Mouse (Mus musculus): Measurements from ENCODE around the gene Mtch1.

The Mtch1 gene

DNA sequence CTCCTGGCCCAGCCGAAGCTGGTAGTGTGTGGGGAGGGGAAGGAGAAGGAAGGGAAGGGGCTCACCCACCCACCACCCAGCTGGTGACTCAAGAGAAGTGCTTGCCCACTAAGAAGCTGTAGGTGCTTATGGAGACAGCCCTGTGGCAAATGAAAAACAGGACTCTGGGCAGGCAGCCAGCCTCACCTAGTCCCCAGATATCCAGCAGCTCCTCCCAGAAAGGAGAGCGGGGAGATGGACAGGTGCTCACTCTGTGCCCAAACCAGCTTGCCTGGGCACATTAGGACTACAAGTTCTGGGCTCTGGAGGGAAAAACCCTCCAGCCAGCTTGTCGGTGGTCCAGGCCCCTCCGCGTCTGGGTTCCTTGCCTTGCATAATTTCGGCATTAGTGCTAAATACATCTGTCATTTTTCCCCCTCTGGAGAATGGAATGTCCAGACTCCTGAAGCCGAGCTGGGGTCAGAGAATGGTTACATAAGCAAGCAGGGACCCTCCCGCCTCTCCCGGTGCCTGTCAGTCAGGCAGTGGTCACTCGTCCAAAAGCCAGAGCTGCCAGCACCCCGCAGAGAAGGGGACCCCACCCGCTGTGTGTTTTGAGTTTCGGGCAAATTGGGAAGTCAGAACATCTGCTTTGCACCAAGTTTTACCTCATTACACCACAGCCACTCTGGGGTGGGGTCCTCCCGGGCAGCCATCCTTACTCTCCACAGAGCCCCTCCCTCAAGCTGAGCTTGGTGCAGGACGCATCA, 42.5 kb downstream of the Mtch1 start:
- peak; percentile 12 for DNase-seq (ENCODE audit: inconsistent ontology term)

DNA sequence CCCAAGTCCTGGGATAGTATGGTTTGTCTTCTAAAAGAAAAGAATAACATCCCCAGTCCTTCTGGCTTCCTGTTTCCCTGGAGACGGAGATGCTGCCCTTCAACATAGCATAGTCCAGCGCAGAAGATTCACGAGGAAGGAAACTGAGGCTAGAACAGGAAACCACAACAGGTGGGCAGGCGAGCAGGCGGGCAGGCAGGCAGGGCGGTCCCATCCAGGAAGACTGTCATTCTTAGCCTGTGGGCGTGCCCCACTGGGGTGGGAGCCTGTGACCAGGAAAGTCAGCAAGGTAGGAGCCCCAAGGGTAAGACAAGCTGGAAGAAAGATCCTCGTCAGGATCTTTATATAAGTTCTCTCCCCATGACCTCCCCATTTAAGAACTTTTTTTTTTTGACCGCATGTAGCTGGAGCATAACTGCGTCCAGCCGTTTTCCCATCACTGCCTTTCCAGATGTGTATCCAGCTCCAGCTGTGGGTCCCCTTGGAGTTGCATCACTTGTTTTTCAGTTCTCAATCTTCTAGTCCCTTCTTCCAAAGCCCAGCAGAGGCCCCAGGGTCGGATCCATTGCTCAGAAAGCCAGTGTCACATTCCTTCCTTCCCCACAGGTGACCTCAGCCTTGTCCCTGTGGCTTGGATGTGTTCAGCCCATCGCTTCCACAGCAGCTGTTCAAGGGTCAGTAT, 43.2 kb downstream of the Mtch1 start:
- DNase-seq (ENCODE audit: inconsistent ontology term) = no peak

DNA sequence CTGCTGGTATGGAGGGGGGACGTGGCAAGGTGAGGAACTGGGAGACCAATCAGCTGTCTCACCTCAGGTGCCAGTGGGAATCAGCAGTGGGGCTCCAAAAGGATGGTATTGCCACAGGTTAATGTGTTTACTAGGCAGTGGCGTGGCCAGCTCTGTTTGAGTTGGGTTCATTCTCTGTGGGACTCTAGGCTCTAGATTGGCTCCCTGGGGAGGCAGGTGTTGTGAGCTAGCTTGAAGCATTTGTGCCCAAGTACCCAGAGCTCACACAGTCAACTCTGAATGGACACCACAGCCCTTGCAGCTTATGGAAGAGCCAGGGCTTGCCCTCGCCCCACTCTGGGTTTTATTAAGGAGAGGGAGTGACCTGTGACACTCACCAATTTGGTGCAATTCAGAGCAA, 43.9 kb downstream of the Mtch1 start:
- DNase-seq (ENCODE audit: inconsistent ontology term) = no peak

DNA sequence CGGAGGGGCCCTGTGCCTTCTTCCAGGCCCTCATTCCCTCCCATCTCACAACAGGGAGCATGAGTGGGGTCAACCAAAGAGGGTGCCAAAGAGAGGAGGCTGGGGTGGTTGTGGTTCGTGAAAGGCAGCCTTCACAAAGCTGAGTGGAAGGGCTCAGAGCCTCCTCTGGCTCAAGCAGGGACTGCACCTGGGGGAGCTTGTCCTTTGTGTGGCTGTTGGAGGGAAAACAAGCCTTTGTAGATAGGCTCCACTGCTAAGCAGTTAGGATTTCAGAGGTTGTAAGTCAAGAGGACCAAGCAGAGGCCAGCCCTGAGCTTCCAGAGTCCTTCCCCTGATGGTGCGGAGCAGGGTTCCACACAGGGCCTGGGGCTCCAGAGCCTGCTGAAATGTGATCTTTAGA, 44.6 kb downstream of the Mtch1 start:
- no peak for DNase-seq (ENCODE audit: inconsistent ontology term)

DNA sequence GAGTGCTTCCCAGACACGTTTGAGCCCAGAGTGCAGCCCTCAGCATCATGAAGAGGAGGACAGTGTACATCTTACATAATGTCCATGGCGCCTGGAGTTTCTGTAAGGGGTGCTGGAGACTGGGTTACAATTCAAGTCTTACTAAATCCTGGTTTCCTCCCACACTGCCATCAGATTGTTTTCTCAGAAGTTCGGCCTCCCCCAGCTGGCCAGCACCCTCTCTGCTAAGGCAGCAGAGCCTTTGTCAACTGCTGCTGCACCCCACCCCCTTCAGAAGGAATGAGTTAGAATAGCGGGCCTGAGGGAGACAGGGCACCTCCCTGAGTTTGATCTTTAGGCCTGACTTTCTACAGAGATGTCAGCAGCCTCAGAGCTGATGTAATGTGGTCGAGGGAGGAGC, 45.6 kb downstream of the Mtch1 start:
- DNase-seq (ENCODE audit: inconsistent ontology term) = no peak

DNA sequence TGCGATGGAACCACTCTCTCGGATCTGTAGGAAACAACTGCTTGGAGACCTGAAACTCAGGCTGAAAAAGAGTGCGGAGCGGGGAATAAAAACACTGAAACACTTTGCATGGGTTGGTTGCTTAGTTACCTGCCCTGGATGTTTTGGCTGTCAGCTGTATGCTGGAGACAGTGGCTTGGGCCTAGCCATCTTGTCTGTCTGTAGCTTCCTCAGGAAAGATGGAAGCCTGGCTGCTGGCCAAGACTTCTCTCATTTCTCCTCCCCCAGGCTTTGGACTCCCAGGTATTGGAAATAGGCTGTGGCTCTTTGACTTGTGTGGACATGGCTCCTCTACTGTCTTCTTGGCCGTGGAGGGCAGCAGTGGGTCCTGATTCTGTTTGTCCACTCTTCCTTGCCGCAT, 46.3 kb downstream of the Mtch1 start:
- DNase-seq (ENCODE audit: inconsistent ontology term) = no peak

DNA sequence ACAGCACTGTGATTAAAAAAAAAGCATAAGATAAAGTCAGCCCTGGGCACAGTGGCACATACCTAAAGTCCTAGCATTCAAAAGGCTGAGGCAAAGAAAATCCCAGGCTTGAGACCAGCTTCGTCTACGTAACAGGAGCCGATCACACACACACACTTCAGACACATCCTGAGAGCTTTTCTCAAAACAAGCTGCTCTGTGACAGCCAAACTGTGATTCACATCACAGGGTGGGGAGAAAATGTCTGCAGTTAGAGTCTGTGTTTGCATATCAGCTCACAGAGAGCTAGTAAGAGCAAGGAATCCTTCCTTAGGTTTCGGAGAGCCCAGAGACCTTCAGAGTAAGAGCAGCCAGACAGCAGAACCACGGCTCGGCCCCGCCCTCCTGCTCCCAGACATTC, 46.8 kb downstream of the Mtch1 start:
- no peak for DNase-seq (ENCODE audit: inconsistent ontology term)

DNA sequence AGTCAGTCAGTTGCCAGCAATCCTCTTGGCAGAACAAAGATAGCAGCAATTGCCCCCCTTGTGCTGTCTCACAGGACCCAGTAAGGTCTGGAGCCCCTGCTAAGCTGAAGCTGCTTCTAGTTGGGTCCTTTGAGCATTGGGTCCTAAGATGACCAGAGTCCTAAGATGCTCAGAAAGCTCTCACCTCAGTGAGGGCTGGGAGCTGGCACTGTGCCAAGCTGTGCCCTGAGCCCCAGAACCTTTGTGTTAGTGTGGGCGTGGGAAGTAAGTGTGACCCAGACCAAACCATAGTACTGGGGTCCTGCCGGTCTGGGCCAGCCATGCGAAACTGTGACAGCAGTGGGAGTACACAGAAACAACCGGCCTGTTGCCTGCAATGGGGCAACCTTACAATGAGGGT, 48.5 kb downstream of the Mtch1 start:
- no peak for DNase-seq (ENCODE audit: inconsistent ontology term)

DNA sequence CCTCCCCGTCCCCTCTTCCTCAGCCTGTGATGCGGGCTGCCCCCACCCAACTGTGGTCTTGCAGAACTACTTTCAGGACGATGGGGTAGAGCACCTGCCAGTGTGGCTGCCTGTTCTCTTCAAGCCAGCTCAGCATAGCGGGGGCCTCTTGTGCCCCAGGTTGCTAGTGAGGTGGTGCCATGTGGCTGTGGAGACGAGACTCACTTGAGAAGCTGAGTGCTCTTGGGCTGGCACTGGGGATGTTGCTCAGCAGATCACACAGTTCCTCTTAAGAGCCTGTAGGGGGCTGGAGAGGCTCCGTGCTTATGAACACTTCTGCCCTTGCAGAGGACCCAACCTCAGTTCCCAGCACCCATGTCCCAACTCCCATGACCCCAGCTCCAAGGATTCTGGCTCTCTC, 49.9 kb downstream of the Mtch1 start:
- DNase-seq (ENCODE audit: inconsistent ontology term) = no peak

DNA sequence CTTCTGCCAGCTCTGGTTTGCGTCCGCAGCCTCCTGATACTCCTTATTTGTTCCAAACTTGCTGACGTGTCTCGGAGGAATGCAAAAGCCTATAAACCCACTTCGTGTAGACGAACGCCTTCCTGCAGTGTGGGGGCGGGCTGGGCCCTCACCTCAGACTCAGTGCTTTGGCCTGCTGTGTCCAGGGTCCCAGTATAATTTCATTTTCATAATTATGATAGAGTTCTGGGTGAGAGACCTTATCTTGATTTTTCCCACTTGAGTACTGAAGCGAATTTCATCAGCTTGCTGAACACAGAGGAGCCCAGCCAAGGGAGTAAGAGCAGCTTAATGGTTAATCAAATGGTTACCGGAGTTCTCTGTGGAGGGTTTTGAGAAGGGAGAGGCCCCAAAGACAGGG, 50.4 kb downstream of the Mtch1 start:
- no peak for DNase-seq (ENCODE audit: inconsistent ontology term)

DNA sequence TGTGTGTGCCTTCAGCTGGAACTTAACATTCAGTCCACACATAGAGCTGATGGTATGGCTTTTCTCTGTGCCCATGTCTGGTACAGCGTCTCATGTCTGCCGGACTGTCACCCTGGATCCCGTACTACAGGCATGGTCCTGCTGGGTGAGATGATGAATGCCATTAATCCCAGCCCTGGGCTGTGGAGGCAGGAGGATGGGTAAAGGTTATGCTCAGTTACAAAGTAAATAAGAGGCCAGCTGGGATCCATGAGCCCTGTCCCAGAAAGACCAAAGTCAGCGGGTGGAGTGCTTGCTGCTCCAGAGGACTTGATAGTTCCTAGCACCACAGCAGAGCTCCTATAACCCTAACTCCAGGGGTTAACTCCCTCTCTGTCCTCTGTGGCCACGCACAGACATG, 51.9 kb downstream of the Mtch1 start:
- no peak for DNase-seq (ENCODE audit: inconsistent ontology term)

DNA sequence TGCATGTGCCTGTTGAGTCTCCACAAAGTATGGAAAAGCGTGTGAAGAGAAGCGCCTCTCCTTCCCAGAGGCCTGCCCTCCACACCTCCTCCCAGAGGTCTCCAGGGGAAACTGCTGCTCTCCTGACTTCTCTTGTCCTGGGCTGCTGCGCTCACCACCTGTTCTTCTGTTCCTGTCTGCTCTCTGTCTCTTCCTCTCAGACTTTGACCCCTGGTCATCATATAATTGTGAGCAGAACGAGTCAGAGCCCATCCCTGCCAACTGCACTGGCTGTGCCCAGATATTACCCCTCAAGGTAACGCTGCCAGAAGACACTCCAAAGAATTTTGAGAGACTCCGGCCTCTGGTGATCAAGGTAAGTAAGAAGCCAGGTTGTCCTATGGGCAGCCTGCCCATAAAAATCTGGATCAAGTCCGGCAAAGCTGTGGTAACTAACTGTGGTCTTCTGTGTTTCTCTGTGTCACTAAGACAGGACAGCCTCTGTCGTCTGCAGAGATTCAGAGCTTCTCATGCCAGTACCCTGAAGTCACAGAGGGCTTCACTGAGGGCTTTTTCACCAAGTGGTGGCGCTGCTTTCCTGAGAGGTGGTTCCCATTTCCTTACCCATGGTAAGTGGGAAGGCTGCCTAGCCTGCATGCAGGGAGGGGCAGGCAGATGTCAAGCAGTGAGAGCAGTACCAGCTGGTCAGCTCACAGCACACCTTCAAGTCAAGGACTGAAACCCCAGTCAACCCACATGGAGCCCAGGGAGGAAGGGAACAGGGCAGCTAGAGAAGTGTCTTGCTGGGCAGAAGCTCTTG, 53.7 kb downstream of the Mtch1 start:
- no peak for DNase-seq (ENCODE audit: inconsistent ontology term)

DNA sequence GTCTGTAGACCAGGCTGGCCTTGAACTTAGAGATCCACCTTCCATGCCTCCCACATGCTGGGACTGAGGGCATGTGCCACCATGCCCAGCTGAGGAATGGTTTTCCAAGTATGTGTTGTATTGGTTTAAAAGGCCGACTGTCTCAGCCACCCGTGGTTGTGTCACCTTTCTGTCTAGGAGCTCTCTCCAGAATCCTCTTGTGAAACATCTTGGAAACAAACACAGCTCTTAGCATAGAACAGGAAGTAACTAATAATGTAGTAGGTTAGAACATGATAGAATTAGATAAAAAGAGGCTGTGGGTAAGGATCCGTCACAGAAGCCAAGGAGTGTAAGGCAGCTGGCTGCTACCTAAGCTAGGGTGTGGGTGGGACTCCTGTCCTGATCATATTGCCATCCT, 54.7 kb downstream of the Mtch1 start:
- no peak for DNase-seq (ENCODE audit: inconsistent ontology term)

DNA sequence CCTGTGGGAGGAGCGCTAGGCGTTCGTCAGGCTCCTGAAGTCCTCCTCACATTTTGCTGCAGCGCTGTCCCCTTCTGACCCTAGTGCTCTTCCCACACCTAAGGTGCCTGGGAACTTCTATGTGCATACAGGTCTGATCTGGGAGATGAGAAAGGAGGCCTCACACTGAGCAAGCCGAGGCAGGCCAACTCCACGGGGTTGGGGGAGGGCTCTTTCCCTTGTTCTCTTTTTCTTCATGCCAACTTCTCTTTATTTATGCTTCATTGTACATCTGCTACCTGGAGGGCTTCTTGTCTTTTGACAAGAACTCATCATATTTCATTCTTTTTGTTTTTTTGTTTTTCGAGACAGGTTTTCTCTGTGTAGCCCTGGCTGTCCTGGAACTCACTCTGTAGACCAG, 55.9 kb downstream of the Mtch1 start:
- DNase-seq (ENCODE audit: inconsistent ontology term) = no peak

DNA sequence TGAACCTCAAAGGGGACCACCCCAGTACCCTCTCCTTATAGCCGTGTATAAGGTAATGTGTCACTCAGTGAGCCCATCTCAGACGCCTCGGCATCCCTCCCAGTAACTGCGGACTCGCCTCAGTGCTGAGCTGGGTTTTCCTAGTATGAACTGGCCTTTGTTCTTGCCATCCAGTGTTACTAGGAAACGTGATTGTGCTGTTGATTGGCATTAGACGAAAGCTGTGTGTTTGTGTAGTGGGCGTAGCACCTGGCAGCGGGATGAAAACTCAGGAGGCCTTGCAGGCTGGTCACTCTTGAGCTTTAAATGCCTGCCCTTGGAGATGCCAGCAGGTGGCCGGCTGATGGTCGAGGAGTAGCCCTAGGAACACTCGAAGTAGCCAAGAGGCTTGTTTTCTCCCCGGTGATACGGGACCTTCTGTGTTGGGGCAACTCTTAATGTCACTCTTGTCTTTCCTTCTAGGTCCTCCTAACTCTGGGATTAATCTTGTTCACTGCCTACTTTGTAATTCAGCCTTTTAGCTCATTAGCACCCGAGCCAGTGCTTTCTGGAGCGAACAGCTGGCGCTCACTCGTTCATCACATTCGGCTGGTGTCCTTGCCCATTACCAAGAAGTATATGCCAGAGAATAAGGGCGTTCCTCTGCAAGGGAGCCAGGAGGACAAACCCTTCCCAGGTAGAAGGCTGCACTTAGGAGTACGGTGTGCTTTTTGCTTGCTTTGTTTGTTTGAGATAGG, 65.3 kb downstream of the Mtch1 start:
- DNase-seq (ENCODE audit: inconsistent ontology term) = peak; percentile 63

All from Muller cell, postnatal 12 days (primary cell).